Mouse (Mus musculus): ENCODE results near the gene C3ar1.

The C3ar1 gene

DNA sequence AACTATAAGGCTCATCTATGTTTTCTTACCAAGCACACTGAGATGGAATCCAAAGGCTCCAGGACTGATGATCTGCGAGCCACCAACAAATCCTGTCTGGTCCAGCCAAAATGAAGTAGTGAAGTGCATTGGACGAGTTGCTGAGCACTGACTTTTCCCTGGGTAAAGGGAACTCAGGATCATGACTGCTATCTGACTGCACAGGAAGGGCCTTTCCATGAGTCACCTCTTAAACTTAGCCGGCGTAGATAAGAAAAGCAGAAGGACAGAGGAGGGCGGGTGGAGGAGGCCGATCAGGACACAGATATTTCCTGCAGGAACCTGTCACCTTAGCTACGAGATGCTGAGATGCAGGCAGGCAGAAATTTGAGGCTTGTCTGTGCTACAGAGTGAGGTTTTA is at the start of gene C3ar1:
TSS of gene C3ar1 (minus strand) at position 207 of the 400 bp plus-strand sequence.
- DNase-seq (ENCODE audit: low read depth, low spot score) = peak; percentile 76

DNA sequence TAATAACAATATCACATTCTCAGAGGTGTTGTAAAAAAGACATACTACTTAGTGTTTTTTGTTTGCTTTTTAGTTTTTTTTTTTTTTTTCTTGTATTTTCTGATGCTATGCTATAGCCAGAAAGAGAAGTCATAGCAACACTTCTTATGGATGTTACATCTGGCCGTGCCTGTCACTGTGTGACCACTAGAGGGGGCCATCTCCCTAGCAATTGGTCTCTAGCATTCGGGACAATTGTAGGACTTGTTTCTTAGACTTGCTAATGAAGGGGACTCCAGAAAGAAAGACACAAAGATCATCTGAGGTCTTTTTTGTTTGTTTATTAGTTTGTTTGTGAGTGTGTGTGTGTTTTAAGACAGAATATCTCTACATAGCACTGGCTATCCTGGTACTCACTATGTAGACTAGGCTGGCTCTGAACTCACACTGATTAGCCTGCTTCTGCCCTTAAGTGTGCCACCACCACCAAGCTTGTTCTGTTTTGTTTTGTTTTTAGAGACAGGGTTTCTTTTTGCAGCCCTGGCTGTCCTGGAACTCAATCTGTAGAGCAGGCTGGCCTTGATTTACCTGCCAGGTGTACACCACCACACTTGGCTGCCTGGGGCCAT is 36.6 kb upstream of the C3ar1 start:
- DNase-seq (ENCODE audit: low read depth, low spot score) = peak; percentile 86

DNA sequence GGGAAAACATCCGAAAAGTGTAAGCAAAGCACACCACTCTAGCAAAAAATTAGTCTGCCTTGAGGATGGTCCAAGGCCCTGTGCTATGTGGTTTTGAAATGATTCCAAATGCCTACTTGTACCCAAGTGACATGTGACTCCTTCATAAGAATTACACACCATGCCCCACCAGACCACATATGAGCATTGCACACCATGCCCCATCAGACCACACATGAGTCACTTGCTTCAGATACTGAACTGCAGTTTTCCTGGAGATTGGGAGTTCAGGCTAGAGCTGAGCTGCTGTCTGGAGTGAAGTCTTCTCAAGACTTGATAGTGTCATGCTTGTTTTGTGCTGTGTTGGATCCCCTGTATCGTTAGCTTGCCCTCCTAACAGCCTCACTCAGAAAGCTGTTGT is 33.6 kb upstream of the C3ar1 start:
- peak; percentile 51 for DNase-seq (ENCODE audit: low read depth, low spot score)

GRCm38 (mm10) chr6:122883603-122884002 is 27.6 kb upstream of the C3ar1 start:
- no peak for DNase-seq (ENCODE audit: low read depth, low spot score)

DNA sequence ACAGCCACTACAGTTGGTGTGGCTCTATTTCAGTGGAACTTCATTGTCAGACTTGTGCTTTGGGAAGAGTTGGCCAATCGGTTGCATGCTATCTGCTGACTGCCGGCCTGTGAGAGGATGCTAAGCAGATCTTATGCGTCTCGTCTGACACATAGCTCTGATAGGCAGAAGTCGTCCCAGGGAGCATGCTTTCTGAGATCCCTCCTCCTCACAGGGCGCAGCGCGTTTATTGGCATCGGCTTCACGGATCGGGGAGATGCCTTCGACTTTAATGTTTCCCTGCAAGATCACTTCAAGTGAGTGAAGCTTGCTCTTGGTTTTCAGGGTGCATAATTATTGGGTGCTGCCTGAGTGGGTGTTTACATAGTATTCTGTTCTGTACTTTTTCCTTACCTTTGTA is 25.3 kb upstream of the C3ar1 start:
- DNase-seq (ENCODE audit: low read depth, low spot score) = no peak

DNA sequence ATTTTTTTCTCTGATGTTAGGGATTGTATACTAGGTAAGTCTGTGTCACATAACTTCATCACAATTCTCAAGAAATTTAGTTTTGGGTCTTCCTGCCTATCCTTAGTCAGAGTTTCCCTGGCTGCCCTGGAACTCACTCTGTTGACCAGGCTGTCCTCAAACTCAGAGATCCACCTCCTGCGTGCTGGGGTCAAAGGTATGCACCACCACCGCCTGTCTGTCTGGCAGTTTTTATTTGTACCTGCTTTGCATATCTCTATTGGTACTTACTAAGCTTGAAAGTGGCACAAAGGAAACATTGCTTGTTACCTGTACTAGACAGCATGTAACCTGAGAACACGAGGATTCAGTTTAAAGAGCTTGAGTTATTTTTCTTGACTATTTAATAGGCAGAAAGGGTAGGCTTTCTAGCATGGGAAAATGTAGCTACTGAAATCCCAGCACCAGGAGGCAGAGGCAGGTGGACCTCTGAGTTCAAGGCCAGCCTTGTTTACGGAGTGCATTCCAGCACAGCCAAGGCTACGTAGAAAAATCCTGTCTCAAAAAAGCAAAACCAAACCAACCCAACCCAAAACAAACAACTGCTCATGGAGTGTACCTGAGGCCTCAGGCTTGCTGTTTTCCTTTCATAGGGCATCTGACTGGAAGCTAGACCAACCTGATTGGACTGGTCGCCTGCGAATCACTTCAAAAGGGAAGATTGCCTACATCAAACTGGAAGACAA is 24.0 kb upstream of the C3ar1 start:
- DNase-seq (ENCODE audit: low read depth, low spot score) = no peak

DNA sequence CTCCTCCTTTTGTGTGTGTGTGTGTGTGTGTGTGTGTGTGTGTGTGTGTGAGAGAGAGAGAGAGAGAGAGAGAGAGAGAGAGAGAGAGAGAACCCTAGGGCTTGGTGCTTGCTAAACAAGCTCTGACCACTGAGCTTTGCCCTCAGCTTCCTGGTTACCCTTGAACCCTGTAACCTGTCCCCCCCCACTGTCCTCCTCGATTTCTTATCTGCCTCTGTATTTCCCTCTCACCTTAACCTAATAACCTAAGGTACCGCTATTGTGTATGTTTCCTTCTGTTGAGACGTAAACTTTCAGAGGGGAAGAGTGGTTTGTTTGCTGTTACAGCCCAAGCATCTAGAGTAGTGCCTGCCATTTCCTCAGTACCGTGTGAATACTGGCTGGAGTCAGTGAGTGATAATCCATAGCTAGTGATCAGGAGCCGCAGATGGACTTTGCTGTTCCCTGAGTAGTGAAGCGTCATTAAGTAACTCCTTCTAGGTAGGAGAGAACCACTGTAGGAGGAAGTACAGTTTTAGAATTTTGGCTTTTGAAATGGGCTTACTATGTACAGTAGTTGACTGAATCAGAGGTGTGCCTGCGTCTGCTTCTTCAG is 23.3 kb upstream of the C3ar1 start:
- no peak for DNase-seq (ENCODE audit: low read depth, low spot score)

DNA sequence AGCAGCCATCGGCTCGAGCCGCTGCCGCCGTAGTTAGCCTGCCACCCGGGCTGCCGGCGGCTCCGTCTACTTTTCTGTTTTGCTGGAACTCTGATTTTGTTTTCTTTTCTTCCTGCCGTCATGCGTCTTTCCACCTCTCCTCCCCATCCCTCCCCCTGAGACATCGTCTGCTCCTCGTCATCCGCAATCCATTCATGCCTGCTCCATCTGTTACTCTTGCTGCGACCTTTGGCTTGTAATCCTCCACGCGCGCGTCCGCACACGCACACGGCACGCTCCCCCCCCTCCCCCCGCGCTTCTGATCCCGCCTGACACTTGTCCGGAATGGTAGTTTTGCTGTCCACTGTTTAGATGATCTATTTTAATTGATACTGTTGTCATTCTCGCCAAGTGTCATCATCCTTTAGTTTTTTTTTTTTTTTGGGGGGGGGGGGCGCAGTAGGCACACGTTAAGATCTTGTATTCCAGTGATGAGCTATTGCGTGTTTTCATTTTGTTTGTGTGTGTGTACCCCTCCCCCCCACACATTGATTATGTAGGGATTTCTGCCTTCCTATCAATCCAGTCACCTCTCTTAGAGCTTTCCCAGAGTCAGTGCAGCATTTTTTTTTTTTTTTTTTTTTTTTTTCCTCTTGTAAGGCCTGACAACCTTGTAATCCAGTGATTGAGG is 18.9 kb upstream of the C3ar1 start:
- peak; percentile 65 for DNase-seq (ENCODE audit: low read depth, low spot score)

GRCm38 (mm10) chr6:122873871-122874719 is 18.1 kb upstream of the C3ar1 start, which contains the start of gene Necap1:
TSS of gene Necap1 (plus strand) at chr6:122874474.
- peak; percentile 99 for DNase-seq (ENCODE audit: low read depth, low spot score)

GRCm38 (mm10) chr6:122872800-122873199 is 16.8 kb upstream of the C3ar1 start:
- DNase-seq (ENCODE audit: low read depth, low spot score) = no peak

- DNase-seq (ENCODE audit: low read depth, low spot score) = peak; percentile 96
Measured at GRCm38 (mm10) chr6:122869846-122870245, 13.9 kb upstream of the C3ar1 start.

DNA sequence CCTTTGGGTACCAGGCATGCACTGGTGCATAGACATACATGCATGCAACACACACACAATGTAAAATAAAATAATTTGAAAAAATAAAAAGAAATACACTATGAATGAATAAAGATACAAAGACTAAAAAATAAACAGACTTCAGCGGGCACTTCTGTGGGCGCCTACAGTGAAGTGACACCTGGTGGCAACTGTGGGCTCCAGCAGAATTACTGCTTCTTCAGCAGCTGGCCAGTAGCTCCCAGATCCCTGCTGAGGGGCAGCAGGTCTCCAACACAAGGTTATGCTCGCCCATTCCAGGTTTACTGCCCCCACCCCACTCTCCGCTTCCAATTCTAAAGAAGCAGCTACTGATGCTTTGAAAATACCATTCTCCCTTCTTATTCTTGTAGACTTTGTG is 12.0 kb upstream of the C3ar1 start:
- DNase-seq (ENCODE audit: low read depth, low spot score) = peak; percentile 63

- DNase-seq (ENCODE audit: low read depth, low spot score) = no peak
Measured at GRCm38 (mm10) chr6:122862871-122863270, 6.9 kb upstream of the C3ar1 start.

GRCm38 (mm10) chr6:122862434-122862833 is 6.5 kb upstream of the C3ar1 start:
- DNase-seq (ENCODE audit: low read depth, low spot score) = no peak

GRCm38 (mm10) chr6:122854552-122854951 is 1.4 kb downstream of the C3ar1 start:
- no peak for DNase-seq (ENCODE audit: low read depth, low spot score)

- no peak for DNase-seq (ENCODE audit: low read depth, low spot score)
Measured at GRCm38 (mm10) chr6:122852696-122853095, 3.3 kb downstream of the C3ar1 start.

DNA sequence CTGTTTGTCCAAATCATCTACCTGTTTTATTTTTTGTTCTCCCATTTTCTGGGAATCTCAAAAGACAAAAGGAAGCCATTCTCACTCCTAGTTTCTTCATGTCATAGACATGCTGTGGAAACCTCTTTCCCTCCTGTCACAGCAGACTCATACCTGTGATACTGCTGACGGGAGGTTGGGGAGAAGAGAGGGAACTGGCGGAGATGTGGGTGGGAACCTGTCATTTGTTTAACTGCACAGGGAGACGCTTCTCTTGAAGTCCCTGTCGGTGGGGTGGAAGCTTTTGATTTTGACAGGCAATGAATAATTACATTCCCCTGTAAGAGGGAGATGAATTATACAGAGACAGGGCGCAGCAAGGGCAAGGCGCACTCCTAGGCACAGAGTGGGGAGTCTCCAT is 12.2 kb downstream of the C3ar1 start:
- no peak for DNase-seq (ENCODE audit: low read depth, low spot score)

DNA sequence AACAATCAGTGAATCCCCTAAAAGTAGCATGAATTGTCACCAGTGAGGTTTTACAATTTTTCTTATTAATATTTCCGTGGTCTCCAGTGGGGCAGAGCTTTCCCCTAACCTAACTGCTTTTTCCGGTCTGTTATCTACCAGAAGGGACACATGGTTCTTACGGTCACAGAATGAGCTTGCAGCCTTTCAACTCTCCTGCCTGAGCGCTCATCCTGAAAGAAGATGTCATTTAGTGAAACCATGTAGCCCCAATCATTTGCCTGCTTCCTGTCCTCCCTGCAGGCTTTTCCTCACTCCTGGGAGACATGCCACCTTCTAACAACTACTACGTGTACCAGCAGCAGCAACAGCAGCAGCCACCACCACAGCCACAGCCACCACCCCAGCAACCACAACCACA is 18.4 kb downstream of the C3ar1 start:
- no peak for DNase-seq (ENCODE audit: low read depth, low spot score)

GRCm38 (mm10) chr6:122836974-122837373 is 19.0 kb downstream of the C3ar1 start:
- DNase-seq (ENCODE audit: low read depth, low spot score) = no peak

DNA sequence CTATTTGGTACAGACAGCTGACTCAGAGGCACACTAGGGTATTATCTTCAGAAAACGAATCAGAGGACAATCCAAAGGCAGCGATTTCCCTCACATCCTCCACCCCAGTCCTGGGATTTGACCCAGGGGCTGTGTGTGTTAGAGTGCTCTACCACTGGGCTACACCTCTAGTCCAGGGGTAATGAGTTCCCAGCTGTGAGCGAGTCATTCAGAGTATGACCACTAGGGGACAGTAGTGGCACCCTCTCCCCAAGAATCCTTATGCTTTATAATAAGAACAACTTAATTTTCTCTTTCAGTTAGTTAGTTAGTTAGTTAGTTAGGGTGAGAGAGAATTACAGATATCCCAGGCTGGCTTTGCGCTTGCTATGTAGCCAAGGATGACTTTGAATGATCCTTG is 21.6 kb downstream of the C3ar1 start:
- peak; percentile 81 for DNase-seq (ENCODE audit: low read depth, low spot score)

GRCm38 (mm10) chr6:122832880-122833279 is 23.1 kb downstream of the C3ar1 start:
- DNase-seq (ENCODE audit: low read depth, low spot score) = no peak
